Mouse (Mus musculus): ENCODE data around the gene Sephs1. TPM values are rescaled to one million over a fixed set of nuclear protein-coding genes. Genes with fewer than 3 reads are reported as not detected.
A peak's percentile ranks its signal among the peaks of the same experiment; 100 is the strongest.

The Sephs1 gene
- total and polyA plus RNA-seq, 2 experiments from 2014 or later, result 20.9 to 43.8 TPM

DNA sequence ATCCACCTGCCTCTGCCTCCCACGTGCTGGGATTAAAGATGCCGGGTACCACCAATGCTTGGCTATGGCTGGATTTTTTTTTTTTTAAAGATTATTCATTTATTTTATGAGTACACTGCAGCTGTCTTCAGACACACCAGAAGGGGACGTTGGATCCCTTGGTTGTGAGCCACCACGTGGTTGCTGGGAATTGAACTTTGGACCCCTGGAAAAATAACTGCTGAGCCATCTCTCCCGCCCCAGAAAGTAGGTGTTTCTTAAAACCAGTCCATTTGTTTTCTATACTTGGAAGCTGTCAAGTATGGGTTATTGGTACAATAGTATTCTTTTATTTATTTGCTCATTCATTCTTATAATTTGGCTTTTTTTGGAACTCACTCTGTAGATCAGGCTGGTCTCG lies 5.5 kb downstream of the Sephs1 start:
- 90% methylated on average over 6 of the region's 6 CpGs for WGBS
- DNase-seq (ENCODE audit: low spot score) (no peak), ATAC-seq (ENCODE audit: insufficient read depth, low read depth) (no peak)
- H3K4me3 ChIP-seq (ENCODE audit: low read depth, low read length), result no peak overlapping the region
- TF ChIP-seq CTCF (IDR thresholded peaks at IDR 0.05; ENCODE audit: low read depth) (no peak), EP300 (IDR thresholded peaks at IDR 0.05; ENCODE audit: low read depth) (no peak)
- peaks cover 11% of the 10 kb centered on the region; the same call in 1 of the 2 replicates for H3K4me1 ChIP-seq (ENCODE audit: control insufficient read depth, insufficient read depth)
- H3K36me3 ChIP-seq (replicated peaks; ENCODE audit: control insufficient read depth, insufficient read depth, low read length), result peaks cover 58% of the 10 kb centered on the region
- H3K4me2 ChIP-seq (ENCODE audit: low read depth, low read length), result no peak overlapping the region
- no peak overlapping the region for H3K9ac ChIP-seq (replicated peaks; ENCODE audit: low read depth, low read length)
- no peaks in the 10 kb centered on the region for H3K27me3 ChIP-seq (ENCODE audit: control insufficient read depth, insufficient read depth, low read length)
- no peaks in the 10 kb centered on the region for H3K9me3 ChIP-seq (replicated peaks; ENCODE audit: control insufficient read depth, low read length)
- H3K27ac ChIP-seq (ENCODE audit: low read depth), result no peak overlapping the region

- no peak overlapping the region for H3K9ac ChIP-seq (replicated peaks; ENCODE audit: low read depth, low read length)
- no peak overlapping the region for H3K27ac ChIP-seq (ENCODE audit: low read depth)
- H3K4me2 ChIP-seq (ENCODE audit: low read depth, low read length), result no peak overlapping the region
- TF ChIP-seq CTCF (IDR thresholded peaks at IDR 0.05; ENCODE audit: low read depth), result no peak
- TF ChIP-seq EP300 (IDR thresholded peaks at IDR 0.05; ENCODE audit: low read depth), result no peak
- peaks cover 87% of the 10 kb centered on the region for H3K36me3 ChIP-seq (replicated peaks; ENCODE audit: control insufficient read depth, insufficient read depth, low read length)
- DNase-seq (ENCODE audit: low spot score), result no peak
- no peak overlapping the region for H3K4me3 ChIP-seq (ENCODE audit: low read depth, low read length)
- WGBS, result 84% methylated on average over 2 of the region's 2 CpGs
- H3K9me3 ChIP-seq (replicated peaks; ENCODE audit: control insufficient read depth, low read length), result no peaks in the 10 kb centered on the region
- no peaks in the 10 kb centered on the region for H3K27me3 ChIP-seq (ENCODE audit: control insufficient read depth, insufficient read depth, low read length)
- no peak for ATAC-seq (ENCODE audit: insufficient read depth, low read depth)
- no peaks in the 10 kb centered on the region for H3K4me1 ChIP-seq (ENCODE audit: control insufficient read depth, insufficient read depth)
These were observed 14.2 kb downstream of the Sephs1 start for GRCm38 (mm10) chr2:4895598-4895997.

GRCm38 (mm10) chr2:4896970-4897369 lies 15.6 kb downstream of the Sephs1 start:
- H3K4me2 ChIP-seq (ENCODE audit: low read depth, low read length), result no peak overlapping the region
- 97% methylated on average over 4 of the region's 4 CpGs for WGBS
- ATAC-seq (ENCODE audit: insufficient read depth, low read depth), result no peak

DNA sequence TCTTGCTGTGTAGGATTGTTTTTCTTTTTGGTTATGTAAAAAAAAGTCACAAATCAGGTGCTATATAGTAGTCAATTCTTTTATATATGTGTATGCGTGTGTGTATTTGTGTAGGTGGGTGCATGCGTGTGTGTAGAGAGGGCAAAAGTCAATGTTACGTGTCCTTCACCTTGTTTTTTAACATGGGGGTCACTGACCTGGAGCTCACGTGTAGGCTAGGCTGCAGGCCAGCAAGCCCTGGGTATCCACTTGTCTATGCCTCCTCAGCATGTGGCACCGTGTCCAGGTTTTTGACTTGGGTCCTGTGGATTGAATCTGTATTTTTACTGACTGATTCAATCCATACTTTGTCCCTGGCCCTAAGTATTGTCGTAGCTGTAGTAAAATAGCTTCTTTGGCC lies 19.3 kb downstream of the Sephs1 start:
- Histone ChIP-seq H3K4me3 (ENCODE audit: low read depth, low read length) (no peak overlapping the region), H3K27me3 (ENCODE audit: control insufficient read depth, insufficient read depth, low read length) (no peaks in the 10 kb centered on the region), H3K36me3 (replicated peaks; ENCODE audit: control insufficient read depth, insufficient read depth, low read length) (peaks cover 80% of the 10 kb centered on the region), H3K4me1 (ENCODE audit: control insufficient read depth, insufficient read depth) (no peaks in the 10 kb centered on the region), H3K9ac (replicated peaks; ENCODE audit: low read depth, low read length) (no peak overlapping the region), H3K27ac (ENCODE audit: low read depth) (no peak overlapping the region), H3K4me2 (ENCODE audit: low read depth, low read length) (no peak overlapping the region), H3K9me3 (replicated peaks; ENCODE audit: control insufficient read depth, low read length) (no peaks in the 10 kb centered on the region)
- TF ChIP-seq EP300 (IDR thresholded peaks at IDR 0.05; ENCODE audit: low read depth), result no peak
- TF ChIP-seq CTCF (IDR thresholded peaks at IDR 0.05; ENCODE audit: low read depth), result no peak
- ATAC-seq (ENCODE audit: insufficient read depth, low read depth) (no peak), DNase-seq (ENCODE audit: low spot score) (no peak)
- 88% methylated on average over 6 of the region's 6 CpGs for WGBS

More at GRCm38 (mm10) chr2:4896970-4897369, 15.6 kb downstream of the Sephs1 start:
- no peak overlapping the region for H3K4me3 ChIP-seq (ENCODE audit: low read depth, low read length)
- H3K27ac ChIP-seq (ENCODE audit: low read depth), result no peak overlapping the region
- H3K9ac ChIP-seq (replicated peaks; ENCODE audit: low read depth, low read length), result no peak overlapping the region
- no peaks in the 10 kb centered on the region for H3K9me3 ChIP-seq (replicated peaks; ENCODE audit: control insufficient read depth, low read length)
- peaks cover 89% of the 10 kb centered on the region for H3K36me3 ChIP-seq (replicated peaks; ENCODE audit: control insufficient read depth, insufficient read depth, low read length)
- TF ChIP-seq CTCF (IDR thresholded peaks at IDR 0.05; ENCODE audit: low read depth) (0 out of 2 replicates have a peak, but pooled peaks have one; percentile 3), EP300 (IDR thresholded peaks at IDR 0.05; ENCODE audit: low read depth) (no peak)
- no peak for DNase-seq (ENCODE audit: low spot score)
- H3K4me1 ChIP-seq (ENCODE audit: control insufficient read depth, insufficient read depth), result no peaks in the 10 kb centered on the region
- no peaks in the 10 kb centered on the region for H3K27me3 ChIP-seq (ENCODE audit: control insufficient read depth, insufficient read depth, low read length)

GRCm38 (mm10) chr2:4902346-4902745 lies 21.0 kb downstream of the Sephs1 start:
- no peak overlapping the region for H3K4me3 ChIP-seq (ENCODE audit: low read depth, low read length)
- no peak overlapping the region for H3K27ac ChIP-seq (ENCODE audit: low read depth)
- no peaks in the 10 kb centered on the region for H3K4me1 ChIP-seq (ENCODE audit: control insufficient read depth, insufficient read depth)
- peaks cover 82% of the 10 kb centered on the region for H3K36me3 ChIP-seq (replicated peaks; ENCODE audit: control insufficient read depth, insufficient read depth, low read length)
- no peak overlapping the region for H3K4me2 ChIP-seq (ENCODE audit: low read depth, low read length)
- no peak for TF ChIP-seq EP300 (IDR thresholded peaks at IDR 0.05; ENCODE audit: low read depth)
- no peak for TF ChIP-seq CTCF (IDR thresholded peaks at IDR 0.05; ENCODE audit: low read depth)
- H3K9me3 ChIP-seq (replicated peaks; ENCODE audit: control insufficient read depth, low read length), result no peaks in the 10 kb centered on the region
- H3K9ac ChIP-seq (replicated peaks; ENCODE audit: low read depth, low read length), result no peak overlapping the region
- H3K27me3 ChIP-seq (ENCODE audit: control insufficient read depth, insufficient read depth, low read length), result no peaks in the 10 kb centered on the region
- ATAC-seq (ENCODE audit: insufficient read depth, low read depth), result no peak
- 88% methylated on average over 5 of the region's 5 CpGs for WGBS
- DNase-seq (ENCODE audit: low spot score), result no peak

DNA sequence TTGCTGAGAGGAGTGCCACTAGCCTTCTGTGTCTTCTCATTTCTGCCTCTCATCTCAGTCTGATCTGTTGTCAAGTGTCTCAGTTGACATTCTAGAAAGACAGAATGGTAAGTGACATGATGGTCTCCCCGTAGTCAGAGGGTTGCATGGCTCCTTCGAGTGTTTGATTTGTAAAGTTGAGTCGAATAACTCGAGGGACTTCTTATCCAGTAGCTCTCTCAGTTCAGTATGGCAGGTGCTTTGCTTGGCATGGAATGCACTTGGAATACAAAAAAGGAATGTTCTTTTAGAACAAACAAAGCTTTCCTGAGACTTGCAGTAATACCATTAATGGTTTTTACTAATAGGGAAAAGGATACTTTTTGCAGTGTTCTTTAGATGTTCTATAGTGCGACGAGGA lies 25.8 kb downstream of the Sephs1 start:
- H3K9me3 ChIP-seq (replicated peaks; ENCODE audit: control insufficient read depth, low read length), result no peaks in the 10 kb centered on the region; the same call in 1 of the 2 replicates
- H3K4me1 ChIP-seq (ENCODE audit: control insufficient read depth, insufficient read depth), result no peaks in the 10 kb centered on the region
- H3K27ac ChIP-seq (ENCODE audit: low read depth), result no peak overlapping the region
- H3K9ac ChIP-seq (replicated peaks; ENCODE audit: low read depth, low read length), result no peak overlapping the region
- no peaks in the 10 kb centered on the region for H3K27me3 ChIP-seq (ENCODE audit: control insufficient read depth, insufficient read depth, low read length)
- DNase-seq (ENCODE audit: low spot score) (no peak), ATAC-seq (ENCODE audit: insufficient read depth, low read depth) (no peak)
- WGBS, result 79% methylated on average over 6 of the region's 6 CpGs
- H3K36me3 ChIP-seq (replicated peaks; ENCODE audit: control insufficient read depth, insufficient read depth, low read length), result peaks cover 50% of the 10 kb centered on the region
- no peak overlapping the region for H3K4me3 ChIP-seq (ENCODE audit: low read depth, low read length)
- TF ChIP-seq CTCF (IDR thresholded peaks at IDR 0.05; ENCODE audit: low read depth) (no peak), EP300 (IDR thresholded peaks at IDR 0.05; ENCODE audit: low read depth) (no peak)
- H3K4me2 ChIP-seq (ENCODE audit: low read depth, low read length), result no peak overlapping the region
